Mouse (Mus musculus): ENCODE data around the gene Eif3b. TPM values are rescaled to one million over a fixed set of nuclear protein-coding genes. Genes with fewer than 3 reads are reported as not detected.
A peak's percentile ranks its signal among the peaks of the same experiment; 100 is the strongest.

The Eif3b gene
- polyA plus RNA-seq, 1 experiment = 331 TPM

DNA sequence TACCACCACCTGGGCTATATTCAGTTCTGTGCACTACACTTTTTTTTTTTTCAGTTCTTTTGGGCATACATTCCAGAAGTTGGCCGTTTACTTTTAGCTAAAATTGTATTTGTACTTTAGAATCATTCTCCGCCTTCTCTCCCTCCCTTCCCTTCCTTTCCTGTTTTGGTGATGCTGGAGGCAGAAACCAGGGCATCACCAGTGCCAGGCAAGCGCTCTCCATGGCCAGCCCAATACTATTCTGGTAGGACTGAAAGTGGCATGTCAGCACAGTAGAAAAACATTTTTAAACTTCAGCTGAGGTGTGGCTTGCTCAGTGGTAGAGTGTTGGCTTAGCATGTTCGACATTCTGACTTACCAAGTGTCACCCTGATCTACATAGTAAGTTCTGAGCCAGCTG, 62.3 kb downstream of the Eif3b start:
- Histone ChIP-seq H3K79me2 (ENCODE audit: control insufficient read depth, insufficient read depth) (no peaks in the 10 kb centered on the region), H3ac (ENCODE audit: control insufficient read depth, insufficient read length, low read depth) (no peak overlapping the region), H3K79me3 (ENCODE audit: low read depth) (no peaks in the 10 kb centered on the region), H3K27me3 (ENCODE audit: control insufficient read depth, insufficient read depth, insufficient read length) (no peaks in the 10 kb centered on the region), H3K36me3 (ENCODE audit: control insufficient read depth, insufficient read depth) (no peaks in the 10 kb centered on the region), H3K4me3 (ENCODE audit: insufficient read depth, poor library complexity, severe bottlenecking) (no peak overlapping the region)
- TF ChIP-seq MAX (IDR thresholded peaks at IDR 0.05) (no peak), CEBPB (IDR thresholded peaks at IDR 0.05; ENCODE audit: low read depth) (no peak), MYOG (IDR thresholded peaks at IDR 0.05; ENCODE audit: control insufficient read depth, extremely low read depth, insufficient read length) (no peak), CTCF (IDR thresholded peaks at IDR 0.05; ENCODE audit: control insufficient read depth, insufficient read depth, insufficient read length) (no peak), MYOD1 (IDR thresholded peaks at IDR 0.05; ENCODE audit: control insufficient read depth, insufficient read length, low read depth) (no peak), USF1 (IDR thresholded peaks at IDR 0.05; ENCODE audit: low read depth) (no peak), FOSL1 (IDR thresholded peaks at IDR 0.05; ENCODE audit: insufficient read depth, low read length, poor library complexity, severe bottlenecking) (no peak)

DNA sequence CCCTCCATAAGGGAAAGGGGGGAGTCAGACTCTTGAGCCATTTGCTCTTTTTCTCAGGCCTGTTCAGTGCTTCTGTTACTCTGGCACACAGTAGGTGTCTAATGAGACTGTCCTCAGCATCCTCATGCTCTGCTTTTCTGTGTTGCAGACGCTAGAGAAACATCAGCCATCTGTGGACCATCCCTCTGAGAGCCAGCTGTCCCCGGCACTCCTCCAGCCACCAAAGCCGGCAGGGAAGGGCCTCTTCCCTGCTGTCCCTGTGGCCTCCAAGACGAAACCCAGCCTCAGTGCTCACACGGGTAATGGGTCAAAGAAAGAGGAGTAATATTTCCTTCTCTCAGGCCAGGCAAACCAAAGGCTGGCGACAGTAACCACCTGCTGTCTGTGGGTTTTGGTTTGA, 72.0 kb downstream of the Eif3b start:
- no peak overlapping the region for H3ac ChIP-seq (ENCODE audit: control insufficient read depth, insufficient read length, low read depth)
- TF ChIP-seq FOSL1 (IDR thresholded peaks at IDR 0.05; ENCODE audit: insufficient read depth, low read length, poor library complexity, severe bottlenecking) (no peak), MYOG (IDR thresholded peaks at IDR 0.05; ENCODE audit: control insufficient read depth, extremely low read depth, insufficient read length) (no peak), USF1 (IDR thresholded peaks at IDR 0.05; ENCODE audit: low read depth) (no peak), CEBPB (IDR thresholded peaks at IDR 0.05; ENCODE audit: low read depth) (no peak), MYOD1 (IDR thresholded peaks at IDR 0.05; ENCODE audit: control insufficient read depth, insufficient read length, low read depth) (no peak), MAX (IDR thresholded peaks at IDR 0.05) (no peak), CTCF (IDR thresholded peaks at IDR 0.05; ENCODE audit: control insufficient read depth, insufficient read depth, insufficient read length) (no peak)
- H3K79me2 ChIP-seq (ENCODE audit: control insufficient read depth, insufficient read depth) = no peaks in the 10 kb centered on the region
- H3K79me3 ChIP-seq (ENCODE audit: low read depth) = no peaks in the 10 kb centered on the region
- H3K36me3 ChIP-seq (ENCODE audit: control insufficient read depth, insufficient read depth) = no peaks in the 10 kb centered on the region
- no peak overlapping the region for H3K4me3 ChIP-seq (ENCODE audit: insufficient read depth, poor library complexity, severe bottlenecking)
- H3K27me3 ChIP-seq (ENCODE audit: control insufficient read depth, insufficient read depth, insufficient read length) = peaks cover 32% of the 10 kb centered on the region

DNA sequence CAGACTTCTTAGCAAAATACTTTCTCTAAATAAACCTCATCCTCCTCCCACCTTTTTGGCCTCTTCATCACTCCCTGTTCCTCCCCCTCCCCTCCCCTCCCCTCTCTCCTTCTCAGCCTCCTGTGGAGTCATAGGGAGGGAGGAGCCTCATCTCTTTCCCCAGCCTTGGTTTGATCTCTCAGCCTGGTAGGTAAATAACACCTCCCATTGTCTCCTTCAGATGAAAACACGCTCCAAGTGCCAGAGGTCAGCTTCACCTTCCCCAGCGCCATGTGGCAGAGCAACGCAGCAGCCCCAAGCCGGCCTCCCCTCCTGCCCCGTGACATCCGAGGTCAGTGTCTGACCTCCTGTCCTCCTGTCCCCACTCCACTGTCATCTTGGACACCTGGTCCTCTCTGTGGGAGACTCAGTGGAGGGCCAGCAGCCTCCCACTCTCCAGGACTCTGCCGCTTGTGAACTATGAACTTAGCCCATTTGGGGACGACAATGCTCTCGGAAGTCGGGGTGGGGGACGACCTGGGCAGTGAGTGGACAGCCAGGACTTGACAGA, 73.6 kb downstream of the Eif3b start:
- H3K4me3 ChIP-seq (ENCODE audit: insufficient read depth, poor library complexity, severe bottlenecking) = no peak overlapping the region
- TF ChIP-seq MYOD1 (IDR thresholded peaks at IDR 0.05; ENCODE audit: control insufficient read depth, insufficient read length, low read depth) (no peak), MAX (IDR thresholded peaks at IDR 0.05) (no peak)

More for the DNA sequence above, 73.6 kb downstream of the Eif3b start:
- H3ac ChIP-seq (ENCODE audit: control insufficient read depth, insufficient read length, low read depth) = no peak overlapping the region
- no peaks in the 10 kb centered on the region for H3K79me2 ChIP-seq (ENCODE audit: control insufficient read depth, insufficient read depth)
- H3K36me3 ChIP-seq (ENCODE audit: control insufficient read depth, insufficient read depth) = no peaks in the 10 kb centered on the region
- no peaks in the 10 kb centered on the region for H3K79me3 ChIP-seq (ENCODE audit: low read depth)
- peaks cover 29% of the 10 kb centered on the region for H3K27me3 ChIP-seq (ENCODE audit: control insufficient read depth, insufficient read depth, insufficient read length)

Small RNAs within 50 kb of the gene (microRNA-seq; reads per million reads assigned to microRNA genes)
- gene Mir7038 (ENCODE audit: borderline microRNAs expressed) = 0.44 reads per million, percentile 6 among the genes with 10 or more reads in this experiment

Other genes starting within 250 kb of the Eif3b start
- 51.5 TPM for gene Mad1l1, start 97.8 kb upstream of the Eif3b start, polyA plus RNA-seq (2012; fragmentation: generic; extraction: Trizol)
- 37.7 TPM for gene Nudt1, start 97.7 kb upstream of the Eif3b start, polyA plus RNA-seq (2012; fragmentation: generic; extraction: Trizol)
- gene Mrm2, start 87.4 kb upstream of the Eif3b start, polyA plus RNA-seq (2012; fragmentation: generic; extraction: Trizol) = 11.1 TPM
- gene Snx8, start 30.1 kb upstream of the Eif3b start, polyA plus RNA-seq (2012; fragmentation: generic; extraction: Trizol) = 37.1 TPM
- 0.01 TPM for gene Gm4869, start 26.3 kb downstream of the Eif3b start, polyA plus RNA-seq (2012; fragmentation: generic; extraction: Trizol)
- gene Chst12, start 86.2 kb downstream of the Eif3b start, polyA plus RNA-seq (2012; fragmentation: generic; extraction: Trizol) = 14.7 TPM
- gene Grifin, start 145.7 kb downstream of the Eif3b start, polyA plus RNA-seq (2012; fragmentation: generic; extraction: Trizol) = not detected
- gene Lfng, start 188.0 kb downstream of the Eif3b start, polyA plus RNA-seq (2012; fragmentation: generic; extraction: Trizol) = 18.7 TPM
- gene Ttyh3, start 229.7 kb downstream of the Eif3b start, polyA plus RNA-seq (2012; fragmentation: generic; extraction: Trizol) = 46.0 TPM